ENCODE assay signal across 30 mouse cellular contexts in genomic region chr15:101142672-101143071, GRCm38 (mm10). TPM values are rescaled to one million over a fixed set of nuclear protein-coding genes. Genes with fewer than 3 reads are reported as not detected.
DNase-seq lines count a peak whose midpoint lies in the region; ATAC-seq and TF ChIP-seq lines count a peak whose summit lies in the region.
"Had no signal": no experiment of that assay in that cellular context is flagged by ENCODE, and none has a peak within 500 bp of the region (broad histone marks: within the 10 kb centered on the region; RNA-seq: fewer than 3 reads in every experiment).

No protein-coding gene starts in this region.

- WGBS in embryonic facial prominence, embryonic 12.5 days = 51% methylated on average over 8 of the region's 8 CpGs
- WGBS in stomach, postnatal 0 days = 51% methylated on average over 8 of the region's 8 CpGs

- no peak for TF ChIP-seq CTCF in stomach, postnatal 0 days (IDR thresholded peaks at IDR 0.05; ENCODE audit: low read depth)

- no peak overlapping the region for H3K9ac ChIP-seq in embryonic facial prominence, embryonic 12.5 days
- no peak overlapping the region for H3K9ac ChIP-seq in stomach, postnatal 0 days (ENCODE audit: low read length)
- H3K9ac ChIP-seq: forebrain, embryonic 12.5 days; hindbrain, embryonic 15.5 days; liver, embryonic 15.5 days; midbrain, embryonic 12.5 days had no signal

- H3K27me3 ChIP-seq in embryonic facial prominence, embryonic 12.5 days = no peaks in the 10 kb centered on the region
- no peaks in the 10 kb centered on the region for H3K27me3 ChIP-seq in stomach, postnatal 0 days (ENCODE audit: control insufficient read depth, insufficient read depth, low read length)
- H3K27me3 ChIP-seq: embryonic facial prominence, embryonic 13.5 days; hindbrain, embryonic 15.5 days had no signal

- H3K4me1 ChIP-seq in embryonic facial prominence, embryonic 12.5 days = peaks cover 65% of the 10 kb centered on the region
- peaks cover 23% of the 10 kb centered on the region for H3K4me1 ChIP-seq in stomach, postnatal 0 days (replicated peaks; ENCODE audit: control insufficient read depth, insufficient read depth)

- H3K9me3 ChIP-seq in embryonic facial prominence, embryonic 12.5 days = no peaks in the 10 kb centered on the region
- H3K9me3 ChIP-seq in stomach, postnatal 0 days (ENCODE audit: control insufficient read depth, low read length) = no peaks in the 10 kb centered on the region
- H3K9me3 ChIP-seq: embryonic facial prominence, embryonic 13.5 days; forebrain, embryonic 12.5 days; hindbrain, embryonic 15.5 days; liver, embryonic 15.5 days; midbrain, embryonic 12.5 days had no signal

- peak overlapping the region; percentile 84 for H3K27ac ChIP-seq in embryonic facial prominence, embryonic 12.5 days
- 0 out of 2 replicates have a peak overlapping the region, but pooled peaks have one; percentile 8 for H3K27ac ChIP-seq in stomach, postnatal 0 days (replicated peaks)
- H3K27ac ChIP-seq: forebrain, embryonic 12.5 days; hindbrain, embryonic 15.5 days; kidney, postnatal 0 days; liver, embryonic 15.5 days; midbrain, embryonic 12.5 days had no signal

- H3K36me3 ChIP-seq in embryonic facial prominence, embryonic 12.5 days = no peaks in the 10 kb centered on the region
- peaks cover 2% of the 10 kb centered on the region for H3K36me3 ChIP-seq in stomach, postnatal 0 days (ENCODE audit: control insufficient read depth, insufficient read depth, low read length)
- H3K36me3 ChIP-seq: embryonic facial prominence, embryonic 13.5 days; forebrain, embryonic 12.5 days; hindbrain, embryonic 15.5 days; liver, embryonic 15.5 days; midbrain, embryonic 12.5 days had no signal

- TF ChIP-seq EP300 in stomach, postnatal 0 days (optimal IDR thresholded peaks at IDR 0.05) = no peak

- no peak for ATAC-seq in embryonic facial prominence, embryonic 12.5 days (ENCODE audit: insufficient number of reproducible peaks, insufficient read depth, low FRiP score, low TSS enrichment)
- no peak for ATAC-seq in stomach, postnatal 0 days (ENCODE audit: low FRiP score, low TSS enrichment)
- ATAC-seq: activated CD4-positive, CD25-positive, alpha-beta regulatory T cell, adult 4 months had no signal

- no peak overlapping the region for H3K4me3 ChIP-seq in embryonic facial prominence, embryonic 12.5 days
- no peak overlapping the region for H3K4me3 ChIP-seq in stomach, postnatal 0 days (ENCODE audit: low read depth, low read length)
- H3K4me3 ChIP-seq: embryonic facial prominence, embryonic 13.5 days; erythroblast, embryonic 14.5 days; forebrain, embryonic 12.5 days; heart, adult 2 months; hindbrain, embryonic 15.5 days; liver, embryonic 15.5 days; midbrain, embryonic 12.5 days had no signal

- H3K4me2 ChIP-seq in embryonic facial prominence, embryonic 12.5 days (replicated peaks) = no peak overlapping the region
- no peak overlapping the region for H3K4me2 ChIP-seq in stomach, postnatal 0 days (replicated peaks; ENCODE audit: low read depth)
- H3K4me2 ChIP-seq: forebrain, embryonic 12.5 days; hindbrain, embryonic 15.5 days; liver, embryonic 15.5 days; midbrain, embryonic 12.5 days had no signal

- intact Hi-C loops in heart, postnatal 14 days (cut with DNase I) = no loop called here

- peak; percentile 90 for DNase-seq in heart, adult 11 months
- no peak for DNase-seq in heart, postnatal 14 days
- peak; percentile 19 for DNase-seq in lung, postnatal 10 days
- no peak for DNase-seq in lung, adult 18-20 months
- no peak for DNase-seq in stomach, postnatal 0 days (ENCODE audit: low spot score)
- DNase-seq in left cerebral cortex, adult 18-20 months (ENCODE audit: low spot score in 2 of 2) = no peak
- no peak for DNase-seq in left cerebral cortex, adult 8-10 months (ENCODE audit: low spot score in 2 of 2)
- DNase-seq: adrenal gland, adult 8-10 months; cerebellum, adult 11-12 months; thymus, adult 2 months; thymus, postnatal 4 days had no signal

RNA-seq across cellular contexts. Expression of gene Acvrl1, which starts 14.3 kb away (rescaled TPM):
- 10 to 100 TPM; 28.5 to 31.5 TPM for total RNA-seq in heart, postnatal 14 days (2021)
- polyA plus RNA-seq in embryonic facial prominence, embryonic 12.5 days (2016; fragmentation: Nextera tagmentation; extraction: Ambion mirVana) = 10.8 and 11.3 TPM in 2 replicates
- polyA plus RNA-seq in stomach, postnatal 0 days (2015; fragmentation: Nextera tagmentation; extraction: Ambion mirVana) = 13.5 and 15.2 TPM in 2 replicates
- total RNA-seq in left cerebral cortex, adult 18-20 months (2021) = 10 to 100 TPM; 12.1 to 14.2 TPM
- 10 to 100 TPM; 18.9 to 25.1 (median 19.3) TPM for total RNA-seq in left cerebral cortex, adult 8-10 months (2022)
- polyA plus RNA-seq: erythroblast, embryonic 14.5 days had no signal

RNA-seq across cellular contexts. Expression of gene Ankrd33, which starts 27.1 kb away (rescaled TPM):
- not detected for total RNA-seq in heart, postnatal 14 days (2021)
- not detected in 2 replicates for polyA plus RNA-seq in embryonic facial prominence, embryonic 12.5 days (2016; fragmentation: Nextera tagmentation; extraction: Ambion mirVana)
- not detected in 2 replicates for polyA plus RNA-seq in stomach, postnatal 0 days (2015; fragmentation: Nextera tagmentation; extraction: Ambion mirVana)
- not detected for total RNA-seq in left cerebral cortex, adult 18-20 months (2021)
- total RNA-seq in left cerebral cortex, adult 8-10 months (2022) = under 1 TPM in 1 of 4 experiments, not detected in 3; 0.34 TPM
- total RNA-seq: heart, adult 2 months; heart, postnatal 4 days; layer of hippocampus, postnatal 10 days; megakaryocyte, adult 5-6 weeks had no signal
- polyA plus RNA-seq: activated CD4-positive, CD25-positive, alpha-beta regulatory T cell, adult 4 months; cortical plate, adult 2 months; embryonic facial prominence, embryonic 13.5 days; erythroblast, embryonic 14.5 days; forebrain, embryonic 12.5 days; heart, adult 2 months; hindbrain, embryonic 15.5 days; intestine, embryonic 14.5 days; kidney, adult 2 months; kidney, postnatal 0 days; large intestine, adult 2 months; limb, embryonic 14.5 days; liver, embryonic 15.5 days; midbrain, embryonic 12.5 days; stomach, embryonic 16.5 days; thymus, adult 2 months had no signal

RNA-seq across cellular contexts. Expression of gene Acvr1b, which starts 31.2 kb away (rescaled TPM):
- 10 to 100 TPM; 14.5 to 14.7 TPM for total RNA-seq in heart, postnatal 14 days (2021)
- 7.5 and 8.2 TPM in 2 replicates for polyA plus RNA-seq in embryonic facial prominence, embryonic 12.5 days (2016; fragmentation: Nextera tagmentation; extraction: Ambion mirVana)
- polyA plus RNA-seq in stomach, postnatal 0 days (2015; fragmentation: Nextera tagmentation; extraction: Ambion mirVana) = 6.9 and 8.1 TPM in 2 replicates
- 100 to 1,000 TPM; 102 to 112 TPM for total RNA-seq in left cerebral cortex, adult 18-20 months (2021)
- 100 to 1,000 TPM; 100 to 118 (median 110) TPM for total RNA-seq in left cerebral cortex, adult 8-10 months (2022)

Comparison
In these comparisons a context has a peak if more than half of its experiments do, and no peak if none do; other contexts are left out.
1. DNase-seq: peak in heart, adult 11 months (single experiment) and lung, postnatal 10 days (single experiment); none in heart, postnatal 14 days (0 of 2), lung, adult 18-20 months (0 of 2), stomach, postnatal 0 days (single experiment), left cerebral cortex, adult 18-20 months (0 of 2) and left cerebral cortex, adult 8-10 months (0 of 2).
2. RNA of gene Acvr1b, which starts 31.2 kb away (total RNA-seq): 102 to 112 TPM in left cerebral cortex, adult 18-20 months and 100 to 118 TPM in left cerebral cortex, adult 8-10 months; 14.5 to 14.7 TPM in heart, postnatal 14 days; every median in the first group is over 4 times any median in the second.